Mouse (Mus musculus) bone marrow, adult 2 months (tissue): ENCODE measurements around the gene Faf1. TPM values are rescaled to one million over a fixed set of nuclear protein-coding genes. Genes with fewer than 3 reads are reported as not detected.

Experiments used
- H3K27ac ChIP-seq: fragments of 200-500 bp; 2 replicates; pipeline ENCODE4 v1.5.1; 2012; ENCODE audit warnings: low read depth, mild to moderate bottlenecking, control low read depth, inconsistent platforms, low read length; ENCODE audit not compliant: control insufficient read depth, poor library complexity, insufficient read depth
- H3K4me1 ChIP-seq: fragments of 200-500 bp; 2 replicates; pipeline ENCODE4 v1.6.1; 2011; ENCODE audit warnings: low read length; ENCODE audit not compliant: control insufficient read depth, insufficient read depth
- H3K4me3 ChIP-seq: fragments of 200-500 bp; replicated peaks from 2 replicates; pipeline ENCODE3; 2011; ENCODE audit warnings: mild to moderate bottlenecking, low read depth, low read length, control low read depth; ENCODE audit not compliant: control insufficient read depth
- CTCF ChIP-seq: fragments of 200-500 bp; IDR thresholded peaks from 2 replicates; pipeline ENCODE4 v1.5.1; 2011; ENCODE audit warnings: low read length, control low read depth; ENCODE audit not compliant: control insufficient read depth, insufficient read depth
- POLR2A ChIP-seq: fragments of 200-500 bp; IDR thresholded peaks from 2 replicates; pipeline ENCODE4 v1.6.1; 2011; ENCODE audit warnings: low read depth, mild to moderate bottlenecking, control low read depth, low read length, borderline replicate concordance; ENCODE audit not compliant: control insufficient read depth
- WGBS: fragments of 180-500 bp; shearing (Covaris S2); methylation state at CpG from one replicate; pipeline ENCODE4 v1.1.7; 2018; 5-methylcytosine and 5-hydroxymethylcytosine counted together
- polyA plus RNA-seq: library from polyadenylated mRNA; stranded (reverse); fragments of >200 nt; gene quantifications from 2 replicates; pipeline ENCODE4 v1.2.4, GENCODE M21; 2011; ENCODE audit warnings: low replicate concordance; ENCODE audit not compliant: missing spikeins, insufficient read depth, insufficient read length

The Faf1 gene
- polyA plus RNA-seq, 1 experiment: 22.5 TPM

- WGBS: 82% methylated on average over 3 of the region's 3 CpGs
- Histone ChIP-seq H3K27ac (no peak overlapping the region), H3K4me1 (no peaks in the 10 kb centered on the region), H3K4me3 (no peak overlapping the region)
- TF ChIP-seq POLR2A: no peak
- TF ChIP-seq CTCF: no peak
Measured at GRCm38 (mm10) chr4:109829800-109830199, 153.4 kb downstream of the Faf1 start.

GRCm38 (mm10) chr4:109857851-109858250, 181.5 kb downstream of the Faf1 start:
- no peak overlapping the region for H3K4me3 ChIP-seq
- H3K4me1 ChIP-seq: no peaks in the 10 kb centered on the region
- TF ChIP-seq POLR2A: no peak
- TF ChIP-seq CTCF: no peak
- 60% methylated on average over 3 of the region's 3 CpGs for WGBS
- H3K27ac ChIP-seq: no peak overlapping the region

GRCm38 (mm10) chr4:109858571-109859392, 182.4 kb downstream of the Faf1 start:
- 91% methylated on average over 8 of the region's 8 CpGs for WGBS
- Histone ChIP-seq H3K4me1 (no peaks in the 10 kb centered on the region), H3K27ac (no peak overlapping the region), H3K4me3 (no peak overlapping the region)
- TF ChIP-seq CTCF (no peak), POLR2A (no peak)

DNA sequence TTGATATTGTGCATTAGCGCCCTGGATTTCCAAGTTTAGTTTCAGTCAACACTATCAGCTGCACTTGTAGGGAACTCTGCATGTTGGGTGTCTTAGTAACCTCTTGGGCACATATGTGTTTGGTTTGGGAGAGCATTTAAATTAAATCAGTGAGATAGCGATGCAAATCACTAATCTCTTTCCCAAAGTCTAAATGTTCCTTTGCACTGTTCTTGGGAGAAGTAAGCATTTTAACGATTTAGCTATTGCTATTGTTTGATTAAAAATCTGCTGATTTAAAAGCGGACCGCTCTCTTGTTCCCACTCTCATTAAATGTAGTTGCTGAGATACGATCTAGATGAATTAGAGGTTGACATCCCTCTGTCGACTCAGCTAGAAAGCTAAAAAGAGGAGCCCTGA, 183.0 kb downstream of the Faf1 start:
- H3K4me3 ChIP-seq: no peak overlapping the region
- no peaks in the 10 kb centered on the region for H3K4me1 ChIP-seq
- H3K27ac ChIP-seq: no peak overlapping the region
- WGBS: 89% methylated on average over 7 of the region's 7 CpGs
- TF ChIP-seq CTCF: no peak
- no peak for TF ChIP-seq POLR2A

- WGBS: 82% methylated on average over 2 of the region's 2 CpGs
- no peak for TF ChIP-seq CTCF
- no peak for TF ChIP-seq POLR2A
- Histone ChIP-seq H3K27ac (no peak overlapping the region), H3K4me1 (no peaks in the 10 kb centered on the region), H3K4me3 (no peak overlapping the region)
Measured at GRCm38 (mm10) chr4:109860256-109860655, 183.9 kb downstream of the Faf1 start.

DNA sequence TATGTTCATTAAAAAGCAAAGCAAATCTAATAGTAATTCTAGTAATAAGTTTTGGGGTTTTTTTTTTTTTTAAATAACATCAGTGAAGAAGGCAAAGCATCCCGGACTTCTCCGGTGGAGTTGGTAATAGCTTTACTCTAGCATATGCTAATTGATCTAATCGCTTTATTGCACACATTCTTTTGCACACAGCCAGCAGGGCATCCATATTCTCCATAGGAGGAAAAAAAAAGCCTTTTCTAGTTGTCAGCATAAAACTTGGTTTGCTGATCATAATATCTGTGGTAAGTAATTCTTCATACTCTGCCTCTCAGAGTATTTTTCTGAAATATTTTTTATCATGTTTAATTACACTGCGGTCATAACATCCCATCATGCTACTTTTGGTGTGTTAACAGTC, 185.9 kb downstream of the Faf1 start:
- Histone ChIP-seq H3K4me3 (no peak overlapping the region), H3K4me1 (no peaks in the 10 kb centered on the region), H3K27ac (no peak overlapping the region)
- WGBS: 92% methylated on average over 4 of the region's 4 CpGs
- TF ChIP-seq POLR2A (no peak), CTCF (no peak)

DNA sequence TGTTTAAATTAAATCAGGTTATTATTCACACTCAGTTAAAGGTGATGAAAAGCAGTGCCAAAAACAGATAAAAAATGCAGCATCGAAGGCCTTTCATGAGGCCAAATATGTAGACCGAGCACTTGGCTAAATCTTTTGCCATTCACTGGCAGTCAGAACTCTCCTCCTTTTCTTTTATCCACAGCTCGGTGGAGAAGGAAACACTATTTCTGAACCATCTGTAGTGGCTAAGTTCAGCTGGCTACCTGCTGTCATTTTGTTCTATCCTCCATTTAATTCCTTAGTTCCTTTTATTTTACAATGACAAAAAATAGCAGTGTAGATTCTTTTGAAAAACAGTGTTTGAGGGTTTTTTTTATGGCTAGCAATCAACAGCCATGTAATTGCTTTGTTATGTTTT, 186.6 kb downstream of the Faf1 start:
- no peak overlapping the region for H3K4me3 ChIP-seq
- no peak for TF ChIP-seq CTCF
- TF ChIP-seq POLR2A: no peak
- H3K27ac ChIP-seq: no peak overlapping the region
- H3K4me1 ChIP-seq: no peaks in the 10 kb centered on the region
- WGBS: 96% methylated on average over 3 of the region's 3 CpGs

DNA sequence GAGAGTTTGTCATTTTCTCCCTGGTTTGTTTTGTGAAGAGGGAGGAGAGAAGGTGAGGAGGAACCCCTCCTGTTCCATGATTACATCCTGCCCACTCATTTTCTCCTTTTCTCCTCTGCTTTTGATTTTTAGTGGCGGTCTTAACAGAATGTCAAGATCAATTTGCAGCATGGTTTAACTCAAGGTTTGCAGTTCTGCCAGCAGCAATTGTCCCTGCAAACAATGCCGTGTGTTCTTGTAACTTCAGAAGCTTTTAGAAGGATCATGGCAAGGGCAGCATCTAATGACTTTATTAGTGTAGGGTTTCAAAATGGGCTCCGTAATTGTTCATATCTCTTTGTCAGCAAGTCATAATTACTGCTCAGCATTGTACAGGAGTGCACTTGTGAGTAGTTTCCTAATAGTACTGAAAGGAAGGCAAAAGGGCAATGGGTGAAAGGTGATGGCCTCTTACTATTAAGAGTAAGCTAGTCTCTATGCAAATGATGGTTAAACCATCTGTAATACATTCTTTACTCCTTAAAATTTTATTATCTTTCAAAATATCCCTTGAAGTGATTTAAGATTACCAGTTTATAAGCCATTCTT, 192.6 kb downstream of the Faf1 start:
- no peak for TF ChIP-seq CTCF
- no peak for TF ChIP-seq POLR2A
- Histone ChIP-seq H3K27ac (no peak overlapping the region), H3K4me3 (no peak overlapping the region), H3K4me1 (no peaks in the 10 kb centered on the region)
- 89% methylated on average over 3 of the region's 3 CpGs for WGBS

- no peaks in the 10 kb centered on the region for H3K4me1 ChIP-seq
- TF ChIP-seq CTCF (no peak), POLR2A (no peak)
- H3K27ac ChIP-seq: no peak overlapping the region
- 90% methylated on average over 4 of the region's 4 CpGs for WGBS
- H3K4me3 ChIP-seq: no peak overlapping the region
Measured at GRCm38 (mm10) chr4:109884333-109884732, 207.9 kb downstream of the Faf1 start.
